Mouse (Mus musculus) urinary bladder, postnatal 36 days (tissue): ENCODE data around the gene Ppp4r1.
A peak's percentile ranks its signal among the peaks of the same experiment; 100 is the strongest.

ENCODE experiments used
- DNase-seq, 2 experiments: peaks; one replicate each; pipeline ENCODE4 v3.0.0; 2022; ENCODE audit warnings: low spot score in 2 of 2, mixed read lengths in 1 of 2

Ppp4r1 gene

DNA sequence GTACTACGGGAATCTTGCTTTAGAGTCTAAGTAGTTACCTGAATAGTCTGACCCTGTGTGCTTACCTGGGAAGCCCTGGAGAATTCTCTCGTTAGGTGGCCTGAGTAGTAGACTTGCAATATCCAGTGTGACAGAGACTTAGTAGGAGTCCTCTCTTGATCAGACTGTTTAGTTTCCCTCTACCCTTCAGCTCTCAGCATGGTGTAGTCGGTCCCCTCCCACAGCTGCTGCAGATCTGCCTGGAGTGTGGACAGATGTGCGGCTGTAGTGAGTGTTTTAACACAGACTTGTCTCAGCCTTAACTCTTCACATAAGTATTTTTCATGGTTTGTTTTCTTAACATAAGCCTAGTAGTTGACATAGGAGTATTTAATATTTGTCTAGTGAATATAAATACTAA lies 19.7 kb downstream of the Ppp4r1 start:
- no peak for DNase-seq

DNA sequence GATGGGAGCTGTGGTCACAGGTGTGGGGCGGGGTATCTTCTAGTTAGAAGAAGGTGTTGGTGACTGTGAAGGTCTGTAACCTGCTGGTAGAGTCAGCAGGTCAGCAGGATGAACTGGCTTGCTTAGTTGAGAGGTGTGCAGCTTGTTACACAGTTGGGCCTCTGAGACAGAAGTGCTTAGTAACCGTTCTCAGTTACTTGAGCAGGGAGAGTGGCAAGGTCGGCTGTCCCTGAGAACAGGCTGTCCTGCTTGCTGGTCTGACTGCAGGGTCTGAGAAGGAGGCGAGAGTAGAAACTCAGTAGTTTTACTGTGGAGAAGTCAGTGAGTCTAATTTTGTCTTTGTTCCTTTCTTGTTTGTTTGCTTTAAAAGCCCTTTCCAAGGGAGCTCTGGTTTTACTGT lies 23.6 kb downstream of the Ppp4r1 start:
- no peak for DNase-seq

DNA sequence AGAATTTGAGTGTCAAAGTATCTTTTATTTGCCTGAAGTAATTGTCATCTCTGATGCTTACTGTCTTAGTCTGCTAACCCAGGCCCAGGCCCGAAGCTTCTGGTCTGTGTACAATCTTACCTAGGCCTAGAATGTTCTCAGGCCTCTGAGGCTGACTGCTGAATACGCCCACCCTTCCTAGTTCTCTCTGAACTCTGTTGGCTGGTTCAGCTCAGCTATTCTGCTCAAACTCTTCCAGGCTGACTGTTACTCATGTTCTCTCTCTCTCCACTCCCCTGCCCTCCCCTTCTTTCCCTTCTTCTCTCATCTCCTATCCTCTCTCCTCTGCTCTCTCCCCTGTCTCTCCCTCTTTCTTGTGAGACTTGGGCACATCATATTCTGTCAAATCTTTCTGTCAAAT lies 24.0 kb downstream of the Ppp4r1 start:
- no peak for DNase-seq

DNA sequence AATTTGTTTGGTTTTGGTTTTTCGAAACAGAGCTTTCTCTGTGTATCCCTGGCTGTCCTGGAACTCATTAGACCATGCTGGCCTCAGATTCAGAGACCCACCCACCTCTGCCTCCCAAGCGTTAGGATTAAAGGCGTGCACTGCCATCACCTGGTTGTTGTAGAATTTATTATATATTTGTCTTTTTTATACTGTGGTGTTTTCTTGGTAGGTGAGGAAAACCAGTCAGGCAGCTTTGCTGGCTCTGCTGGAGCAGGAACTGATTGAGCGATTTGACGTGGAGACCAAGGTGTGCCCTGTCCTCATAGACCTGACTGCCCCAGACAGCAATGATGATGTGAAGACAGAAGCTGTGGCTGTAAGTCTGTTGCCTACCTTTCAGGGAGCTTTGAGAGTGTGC lies 28.7 kb downstream of the Ppp4r1 start:
- peak; percentile 37 to 55 for DNase-seq

DNA sequence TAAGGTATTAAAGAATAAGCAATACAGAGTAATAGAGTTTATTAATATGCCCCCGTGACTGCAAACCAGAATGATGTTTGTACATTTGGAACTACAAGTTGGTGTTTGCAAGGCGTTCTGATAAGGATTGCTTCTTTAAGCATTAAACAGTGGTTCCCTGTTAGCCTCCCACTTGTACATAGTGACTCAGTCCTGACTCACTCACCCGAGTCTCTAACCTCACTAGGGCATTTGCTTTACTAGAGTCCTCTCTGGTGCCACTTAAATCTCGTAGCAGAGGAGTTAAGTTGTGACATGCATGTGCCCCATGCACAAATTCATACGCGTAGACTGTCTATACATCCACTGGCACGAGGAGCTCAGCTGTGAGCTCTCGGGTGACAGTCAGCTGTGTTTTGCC lies 31.4 kb downstream of the Ppp4r1 start:
- no peak for DNase-seq

DNA sequence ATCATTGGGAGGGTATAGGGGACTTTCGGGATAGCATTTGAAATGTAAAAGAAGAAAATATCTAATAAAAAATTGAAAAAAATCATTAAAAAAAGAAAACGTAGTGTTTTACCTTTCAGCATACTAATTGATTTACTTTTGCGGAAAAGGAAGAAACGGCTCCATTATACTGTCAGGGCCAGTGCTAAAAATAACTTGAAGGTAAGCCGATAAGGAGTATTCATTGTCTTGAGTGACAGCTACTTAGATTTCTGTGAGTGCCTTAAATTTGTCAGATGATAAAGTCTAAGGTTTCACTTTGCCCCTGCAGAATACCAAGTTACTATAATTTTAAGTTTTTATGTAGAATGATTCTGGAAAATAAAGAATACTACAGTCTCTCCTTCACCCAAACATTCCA lies 37.8 kb downstream of the Ppp4r1 start:
- DNase-seq: no peak

DNA sequence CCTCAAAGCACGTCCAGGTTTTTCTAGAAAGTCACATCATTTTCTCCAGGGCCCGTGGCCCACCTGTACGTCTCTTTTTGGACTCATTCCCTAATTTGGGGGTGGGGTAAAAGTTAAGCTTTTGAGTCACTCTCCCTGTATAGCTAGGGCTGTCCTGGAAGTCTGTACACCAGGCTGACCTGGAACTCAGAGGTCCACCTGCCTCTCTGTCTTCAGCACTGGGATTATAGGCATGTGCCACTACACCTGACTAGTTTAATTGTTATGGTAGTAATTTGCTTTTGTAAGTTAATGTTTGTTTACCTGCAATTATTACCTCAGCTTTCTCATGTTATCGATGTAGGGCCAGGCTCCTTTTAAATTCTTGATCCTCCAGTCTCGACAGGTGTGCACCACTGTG lies 40.0 kb downstream of the Ppp4r1 start:
- DNase-seq: no peak

DNA sequence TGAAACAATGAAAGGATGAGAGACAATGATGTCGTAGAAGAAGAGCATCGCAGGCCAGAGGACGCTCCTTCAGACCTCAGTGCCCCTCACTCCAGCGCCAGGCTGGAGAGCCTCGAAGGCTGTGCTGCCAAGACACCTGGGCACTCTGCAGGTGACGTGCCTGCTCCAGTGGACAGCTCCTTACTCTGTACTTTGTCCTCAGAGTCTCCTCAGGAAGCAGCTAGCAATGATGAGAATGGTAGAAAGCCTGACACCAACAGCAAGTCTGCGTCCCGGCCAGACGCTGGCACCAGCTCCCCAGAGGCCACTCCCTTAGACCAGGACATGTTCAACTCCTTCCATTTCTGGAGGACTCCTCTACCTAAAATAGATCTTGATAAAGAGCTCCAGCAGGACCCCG lies 41.9 kb downstream of the Ppp4r1 start:
- no peak for DNase-seq

DNA sequence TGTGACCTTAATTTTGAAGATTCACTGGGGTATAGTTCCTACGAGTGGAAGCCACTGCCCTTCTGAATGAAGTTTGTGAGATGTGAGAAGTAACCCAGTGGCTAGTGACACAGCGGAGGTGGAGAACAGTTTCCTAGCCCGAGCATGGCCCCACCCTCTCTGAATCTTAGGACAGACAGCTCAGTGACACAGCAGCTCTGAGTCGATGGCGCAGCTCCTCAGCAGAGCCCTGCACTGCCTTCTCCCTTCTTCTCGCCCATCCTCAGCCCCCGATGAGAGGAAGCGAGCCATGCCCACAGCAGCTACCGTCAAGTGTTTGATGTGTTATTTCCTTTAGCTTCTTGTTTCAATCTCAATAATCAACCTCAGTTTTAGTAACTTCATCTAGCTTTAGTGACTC lies 43.9 kb downstream of the Ppp4r1 start:
- DNase-seq: no peak

DNA sequence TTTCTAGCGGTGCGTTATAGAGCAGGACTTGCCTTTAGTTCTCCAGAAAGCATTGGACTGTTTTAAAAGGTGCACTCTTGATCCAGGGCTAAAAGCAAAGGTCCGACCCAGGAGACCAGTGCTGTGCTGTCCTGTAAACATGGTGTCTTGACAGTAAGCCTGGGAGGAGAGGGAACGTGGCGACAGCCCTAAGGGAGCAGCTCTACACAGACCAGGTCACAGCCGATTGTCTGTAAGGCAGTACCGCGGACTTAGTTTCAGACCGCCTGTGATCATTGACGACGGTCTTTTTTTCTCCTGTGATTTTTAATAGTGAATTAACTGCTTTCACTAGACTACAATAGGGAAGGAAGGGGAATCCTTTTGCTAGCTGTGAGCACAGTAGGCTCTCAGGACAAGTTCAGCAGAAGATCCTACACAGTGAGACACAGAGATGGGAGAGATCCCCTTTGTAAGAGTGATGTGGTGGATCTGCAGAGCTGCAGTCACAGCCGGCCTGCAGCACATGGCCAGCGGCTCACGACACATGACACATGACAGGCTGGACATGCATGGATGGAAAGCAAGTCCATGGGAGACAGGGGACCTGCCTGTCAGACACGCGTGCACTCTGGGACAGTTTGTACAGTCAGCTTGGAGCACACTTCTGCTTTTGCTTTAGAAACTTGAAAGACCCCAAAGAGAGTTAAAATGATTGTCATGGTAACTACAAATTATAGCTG lies 44.9 kb downstream of the Ppp4r1 start:
- DNase-seq: no peak

DNA sequence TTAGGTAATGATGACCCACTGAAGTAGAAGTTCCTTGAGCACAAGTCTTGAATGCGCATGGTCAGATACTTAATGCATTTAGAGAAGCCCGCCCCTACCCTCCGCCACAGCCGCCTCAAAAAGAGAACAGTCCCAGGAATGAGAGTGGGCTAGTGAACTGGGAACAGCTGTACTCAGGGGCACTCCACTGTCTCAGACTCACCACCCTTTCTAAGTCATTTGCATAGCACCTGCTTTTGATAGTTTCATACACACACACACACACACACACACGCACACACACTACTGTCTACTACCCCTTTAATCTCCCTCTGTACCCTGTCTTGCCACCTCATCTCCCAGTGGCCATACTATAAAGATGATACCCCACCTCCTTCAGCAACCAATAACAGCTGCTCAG lies 45.5 kb downstream of the Ppp4r1 start:
- DNase-seq: no peak

DNA sequence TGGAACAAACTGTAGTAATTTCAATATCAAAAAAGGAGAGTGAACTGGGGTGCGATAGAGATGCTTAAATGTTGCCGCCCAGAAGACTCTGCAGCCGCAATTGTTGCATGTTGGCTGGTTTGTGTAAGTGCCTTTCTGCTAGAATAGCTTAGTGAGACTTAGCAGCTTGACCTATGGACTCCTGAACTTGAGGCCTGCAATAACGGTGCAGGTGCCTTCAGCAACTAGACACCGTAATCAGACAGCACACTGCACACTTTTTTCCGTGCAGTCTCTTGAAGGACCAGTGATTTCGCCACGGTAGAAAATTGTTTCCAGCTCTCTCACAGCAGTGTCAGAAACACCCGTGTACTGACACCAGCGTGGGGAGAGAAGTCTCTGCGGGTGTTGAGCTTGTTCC lies 46.6 kb downstream of the Ppp4r1 start:
- no peak for DNase-seq

DNA sequence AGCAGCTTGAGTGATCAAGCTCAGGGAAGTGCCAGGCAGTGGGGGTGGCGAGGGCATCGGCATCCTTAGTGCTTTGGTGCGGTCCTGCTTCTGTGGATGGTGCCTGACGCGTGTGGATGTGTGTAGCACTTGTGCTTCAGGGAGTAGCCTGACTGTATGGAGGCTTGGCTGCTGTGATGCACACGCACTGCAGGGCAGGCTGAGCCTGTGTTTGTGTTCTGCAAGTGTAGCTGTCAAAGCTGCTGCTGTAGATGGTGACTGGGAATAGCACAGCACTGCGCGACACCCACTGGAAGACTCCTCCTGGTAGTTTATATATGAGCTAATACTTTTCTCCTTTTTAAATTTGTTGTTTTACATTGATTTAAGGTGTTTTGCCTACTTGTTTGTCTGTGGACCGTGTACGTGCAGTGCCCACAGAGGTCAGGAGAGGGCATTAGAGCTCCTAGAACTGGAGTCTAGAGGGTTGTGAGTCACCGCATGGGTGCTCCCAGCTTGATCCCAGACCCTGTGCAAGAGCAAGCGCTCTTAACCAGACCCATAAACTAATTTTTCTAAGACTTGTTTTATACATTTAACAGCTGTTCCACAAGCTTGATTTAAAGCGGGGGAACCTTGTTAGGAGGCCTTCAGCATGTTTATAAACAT lies 48.0 kb downstream of the Ppp4r1 start:
- DNase-seq: no peak

DNA sequence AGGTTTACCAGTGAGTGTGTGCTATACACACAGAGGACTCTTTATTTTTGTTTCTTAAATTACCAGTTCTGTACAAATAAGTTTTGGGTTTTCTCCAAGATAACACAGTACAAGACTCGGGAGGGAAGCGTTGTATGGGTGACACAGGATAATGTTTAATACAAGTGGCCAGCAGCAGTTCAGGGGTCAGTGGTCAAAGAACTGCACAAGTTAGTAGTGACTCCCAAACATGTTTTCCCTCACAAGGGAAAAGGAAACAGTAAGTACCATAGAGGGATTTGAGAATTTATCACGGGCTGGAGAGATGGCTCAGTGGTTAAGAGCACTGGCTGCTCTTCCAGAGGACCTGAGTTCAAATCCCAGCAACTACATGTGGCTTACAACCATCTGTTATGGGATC lies 51.5 kb downstream of the Ppp4r1 start:
- no peak for DNase-seq

DNA sequence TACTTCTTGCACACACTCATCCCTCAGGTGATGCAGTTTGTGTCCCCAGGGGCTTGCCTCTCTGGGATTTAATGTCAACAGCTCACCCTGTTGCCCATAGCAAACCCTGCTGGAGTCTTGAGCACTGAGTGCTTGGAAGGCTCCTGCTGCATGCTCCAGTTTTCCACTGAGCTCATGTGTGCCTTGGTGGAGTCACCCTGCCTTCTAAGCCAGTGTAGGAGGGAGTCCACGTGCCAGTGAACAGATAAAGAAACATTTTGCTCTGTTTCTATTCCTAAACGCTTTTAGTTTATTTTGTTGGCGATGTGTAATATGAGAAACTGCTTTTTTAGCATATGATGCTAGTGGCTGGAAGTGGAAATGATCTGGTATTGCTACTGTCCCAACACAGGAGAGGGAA lies 54.4 kb downstream of the Ppp4r1 start:
- no peak for DNase-seq

DNA sequence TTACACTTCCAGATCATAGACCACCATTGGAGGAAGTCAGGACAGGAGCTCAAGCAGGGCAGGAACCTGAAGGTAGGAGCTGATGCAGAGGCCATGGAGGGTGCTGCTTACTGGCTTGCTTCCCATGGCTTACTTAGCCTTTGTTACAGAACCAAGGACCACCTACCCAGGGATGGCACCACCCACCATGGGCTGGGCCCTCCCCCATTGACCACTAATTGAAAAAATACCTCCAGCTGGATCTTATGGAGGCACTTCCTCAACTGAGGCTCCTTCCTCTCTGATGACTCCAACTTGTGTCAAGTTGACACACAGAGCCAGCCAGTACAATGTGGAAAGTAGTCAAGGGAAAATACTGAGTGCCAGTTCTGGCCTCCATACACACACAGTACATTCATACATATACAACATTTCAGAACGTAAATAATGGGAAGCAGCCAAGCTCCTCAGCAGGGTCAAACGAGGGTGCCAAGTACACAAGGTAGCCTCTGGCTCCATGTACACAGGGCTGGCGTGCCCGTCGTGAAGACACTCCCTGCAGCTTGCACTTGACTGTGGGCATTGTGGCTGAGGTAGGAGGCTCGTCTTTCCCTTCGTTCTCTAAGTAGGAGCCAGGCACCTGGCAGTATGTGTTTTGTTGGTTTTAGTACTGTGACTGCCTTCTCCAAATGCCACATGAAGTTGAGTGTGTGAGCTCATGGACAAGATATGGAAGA lies 57.3 kb downstream of the Ppp4r1 start:
- no peak for DNase-seq

DNA sequence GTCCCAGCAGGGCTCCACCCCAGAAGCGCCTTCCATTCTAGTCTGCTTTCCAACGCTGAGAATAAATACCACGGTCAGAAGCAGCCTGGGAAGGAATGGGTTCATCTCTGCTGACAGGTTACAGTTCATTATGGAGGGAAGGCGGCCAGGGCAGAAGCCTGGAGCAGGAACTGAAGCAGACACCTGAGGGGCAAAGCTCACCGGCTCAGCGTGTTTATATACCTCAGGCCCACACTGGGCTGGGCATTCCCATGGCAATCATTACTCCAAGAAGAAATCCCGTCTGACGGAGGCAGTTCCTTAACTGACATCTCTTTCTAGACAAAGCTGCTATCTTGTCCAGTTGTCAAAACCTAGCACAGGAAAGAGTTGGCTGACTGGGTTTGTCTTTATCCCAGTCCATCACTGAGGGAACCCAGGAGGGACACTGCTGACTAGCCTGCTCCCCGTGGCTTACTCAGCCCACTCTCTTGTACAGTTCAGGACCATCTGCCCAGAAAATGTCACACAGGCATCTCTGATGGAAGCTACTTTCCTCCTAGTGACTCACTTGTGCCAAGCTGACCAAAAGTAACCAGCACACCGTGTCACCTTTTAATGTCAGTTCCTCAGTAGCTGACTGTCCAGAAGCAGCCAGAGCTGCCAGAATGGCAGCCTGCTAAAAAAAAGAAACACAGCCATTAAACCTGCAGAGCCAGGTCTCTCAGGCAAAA lies 60.5 kb downstream of the Ppp4r1 start:
- DNase-seq: no peak

DNA sequence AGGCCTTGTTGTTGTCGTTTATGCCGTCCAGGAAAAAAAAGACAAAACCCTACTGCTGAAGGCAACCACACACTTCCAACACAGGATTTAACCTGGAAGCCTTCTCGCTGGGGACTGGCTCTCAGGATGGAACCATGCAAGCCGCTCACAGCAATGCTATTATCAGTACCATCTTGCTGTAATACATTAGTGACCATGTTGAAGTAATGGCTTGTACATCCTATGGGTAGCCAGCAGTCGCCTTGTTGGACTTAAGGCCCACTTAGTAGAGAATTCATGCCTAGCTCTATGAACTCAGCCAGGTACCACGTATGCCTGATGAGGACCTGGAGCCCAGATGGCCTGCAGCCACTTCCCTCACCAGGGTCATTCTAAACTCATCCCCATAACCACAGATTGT lies 63.0 kb downstream of the Ppp4r1 start:
- DNase-seq: no peak

DNA sequence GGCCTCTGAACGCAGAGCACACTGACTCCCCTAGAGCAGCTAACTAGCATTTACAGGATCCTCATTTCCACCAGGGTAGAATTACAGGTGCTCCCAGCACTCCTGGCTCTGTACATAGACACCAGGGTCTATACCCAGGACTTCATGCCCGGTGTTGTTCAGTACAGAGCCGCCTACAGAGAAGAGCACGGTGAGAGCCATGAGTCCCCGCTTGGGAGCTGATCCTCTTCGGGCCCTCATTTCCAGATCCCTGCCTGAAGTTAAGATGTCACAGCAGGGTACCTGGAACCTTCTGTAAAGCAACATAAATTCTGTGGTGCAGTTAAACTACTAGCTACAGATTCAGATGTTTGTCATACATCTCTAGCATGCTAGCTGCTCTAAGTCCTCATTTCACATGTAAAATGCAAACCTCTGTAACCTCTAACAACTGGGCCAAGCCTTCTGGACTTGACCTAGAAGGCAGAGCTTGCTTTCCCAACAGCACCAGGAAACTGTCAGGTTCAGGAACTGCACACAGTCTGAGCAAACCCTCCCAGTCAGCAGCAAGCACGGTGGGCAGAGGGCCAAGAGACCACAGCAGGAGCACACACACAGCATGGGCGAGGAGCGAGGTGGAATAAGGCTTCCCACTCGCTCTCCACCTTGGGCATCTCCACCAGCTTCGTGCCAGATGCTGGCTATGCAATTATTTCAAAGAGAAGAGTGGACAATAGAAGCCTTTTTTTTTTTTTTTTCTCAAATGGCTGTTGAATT lies 65.5 kb downstream of the Ppp4r1 start:
- no peak for DNase-seq

DNA sequence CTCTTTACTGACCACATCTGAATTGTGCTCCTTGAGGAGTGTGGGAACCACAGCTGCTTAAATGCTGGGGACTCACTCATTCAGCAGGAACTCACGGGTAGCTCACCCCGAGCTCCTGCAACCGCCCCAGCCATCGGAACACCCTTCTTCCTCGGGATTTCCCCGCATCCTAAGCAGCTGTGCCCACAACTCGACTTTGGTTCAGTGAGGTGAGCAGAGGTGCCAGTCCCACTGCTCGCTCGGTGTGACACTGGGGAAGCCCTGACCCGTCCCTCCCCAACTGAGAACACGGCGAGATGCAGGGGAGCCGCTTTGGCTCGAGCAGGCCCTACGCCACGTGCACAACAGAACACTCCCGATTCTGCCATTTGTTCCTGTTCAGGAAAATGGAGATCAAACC lies 68.1 kb downstream of the Ppp4r1 start:
- no peak for DNase-seq

DNA sequence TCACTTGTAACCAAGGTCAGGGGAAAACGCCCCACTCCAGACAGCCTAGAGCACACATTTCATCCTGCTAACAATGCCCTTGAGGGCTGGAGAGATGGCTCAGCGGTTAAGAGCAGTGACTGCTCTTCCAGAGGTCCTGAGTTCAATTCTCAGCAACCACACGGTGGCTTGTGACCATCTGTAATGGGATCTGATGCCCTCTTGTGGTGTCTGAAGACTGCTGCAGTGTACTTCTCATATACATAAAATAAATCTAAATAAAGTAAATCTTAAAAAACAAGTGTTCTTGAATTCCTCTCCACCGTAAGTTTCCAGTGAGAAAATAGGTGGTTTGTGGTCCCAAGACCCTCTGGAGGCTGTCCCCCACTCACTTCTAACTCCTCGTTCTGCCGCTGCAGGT lies 69.4 kb downstream of the Ppp4r1 start:
- no peak for DNase-seq

DNA sequence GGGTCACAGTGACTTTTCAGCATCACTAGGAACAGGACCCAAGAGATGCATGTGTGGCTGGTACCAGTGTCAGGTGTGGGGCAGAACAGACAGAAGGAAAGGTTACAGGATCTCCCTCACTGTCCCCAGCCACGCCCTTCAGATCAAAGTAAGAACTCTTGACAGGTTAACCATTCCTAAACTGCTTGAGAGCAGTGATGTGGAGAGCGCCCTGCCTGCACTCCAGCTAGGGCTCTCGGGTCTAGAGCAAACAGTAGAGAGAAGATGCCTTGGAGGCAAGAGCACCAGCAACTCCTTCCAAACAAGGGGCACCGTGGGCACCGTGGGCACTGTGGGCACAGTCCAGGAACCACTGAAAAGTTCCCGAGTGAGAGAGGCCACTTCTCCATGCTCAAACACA lies 71.0 kb downstream of the Ppp4r1 start:
- no peak for DNase-seq
